Comparison of ENCODE assay signal across 8 mouse cellular contexts in genomic region chr16:6716214-6716911, GRCm38 (mm10).
DNase-seq lines count a peak whose midpoint lies in the region; ATAC-seq and TF ChIP-seq lines count a peak whose summit lies in the region.

No protein-coding gene starts in this region.

- no peaks in the 10 kb centered on the region for H3K9me3 ChIP-seq in forebrain, embryonic 15.5 days
- H3K9me3 ChIP-seq in forebrain, embryonic 11.5 days (ENCODE audit: control insufficient read depth, low read length) = no peaks in the 10 kb centered on the region

- no peaks in the 10 kb centered on the region for H3K36me3 ChIP-seq in forebrain, embryonic 15.5 days
- no peaks in the 10 kb centered on the region for H3K36me3 ChIP-seq in forebrain, embryonic 11.5 days (ENCODE audit: control insufficient read depth, insufficient read depth, low read length)

- DNase-seq in forebrain, embryonic 11.5 days (ENCODE audit: low spot score) = no peak
- DNase-seq in right cerebral cortex, postnatal 10 days (ENCODE audit: low spot score in 2 of 2) = peak; percentile 64 to 70
- no peak for DNase-seq in right cerebral cortex, adult 2 months (ENCODE audit: low spot score in 2 of 2)
- DNase-seq in gastrocnemius, postnatal 4 days (ENCODE audit: low spot score in 2 of 2) = peak; percentile 19 to 55
- peak; percentile 58 for DNase-seq in ovary, adult 18-20 months (ENCODE audit: low spot score)
- DNase-seq in layer of hippocampus, adult 2 months (ENCODE audit: low spot score in 2 of 2) = no peak
- DNase-seq in left cerebral cortex, adult 9 months (ENCODE audit: low spot score in 2 of 2) = no peak

- H3K4me3 ChIP-seq in forebrain, embryonic 15.5 days = no peak overlapping the region
- no peak overlapping the region for H3K4me3 ChIP-seq in forebrain, embryonic 11.5 days (ENCODE audit: low read depth, low read length)
- H3K4me3 ChIP-seq in layer of hippocampus, adult 2 months = no peak overlapping the region

- no peak overlapping the region for H3K27ac ChIP-seq in forebrain, embryonic 15.5 days (replicated peaks)
- no peak overlapping the region for H3K27ac ChIP-seq in forebrain, embryonic 11.5 days (ENCODE audit: low read depth, low read length)
- no peak overlapping the region for H3K27ac ChIP-seq in layer of hippocampus, adult 2 months

- peak; percentile 86 for ATAC-seq in forebrain, embryonic 15.5 days (replicated peaks)
- no peak for ATAC-seq in forebrain, embryonic 11.5 days (replicated peaks; ENCODE audit: low FRiP score)

- H3K4me2 ChIP-seq in forebrain, embryonic 15.5 days (replicated peaks) = no peak overlapping the region
- no peak overlapping the region for H3K4me2 ChIP-seq in forebrain, embryonic 11.5 days (ENCODE audit: low read depth, low read length, severe bottlenecking)

- 55% methylated on average over 9 of the region's 9 CpGs for WGBS in forebrain, embryonic 15.5 days
- WGBS in forebrain, embryonic 11.5 days = 84% methylated on average over 9 of the region's 9 CpGs

- peaks cover 10% of the 10 kb centered on the region for H3K4me1 ChIP-seq in forebrain, embryonic 15.5 days
- no peaks in the 10 kb centered on the region for H3K4me1 ChIP-seq in forebrain, embryonic 11.5 days (replicated peaks; ENCODE audit: control insufficient read depth, insufficient read depth, low read length)

- TF ChIP-seq CTCF in layer of hippocampus, adult 2 months (conservative IDR thresholded peaks at IDR 0.05) = no peak

- H3K27me3 ChIP-seq in forebrain, embryonic 15.5 days = no peaks in the 10 kb centered on the region
- H3K27me3 ChIP-seq in forebrain, embryonic 11.5 days (ENCODE audit: control insufficient read depth, insufficient read depth, low read length) = no peaks in the 10 kb centered on the region

- H3K9ac ChIP-seq in forebrain, embryonic 15.5 days (replicated peaks) = no peak overlapping the region
- H3K9ac ChIP-seq in forebrain, embryonic 11.5 days (ENCODE audit: low read length) = no peak overlapping the region

Comparison
In these comparisons a context has a peak if more than half of its experiments do, and no peak if none do; other contexts are left out.
1. DNase-seq: peak in right cerebral cortex, postnatal 10 days (2 of 2), gastrocnemius, postnatal 4 days (2 of 2) and ovary, adult 18-20 months (single experiment); none in forebrain, embryonic 11.5 days (single experiment), right cerebral cortex, adult 2 months (0 of 2), layer of hippocampus, adult 2 months (0 of 2) and left cerebral cortex, adult 9 months (0 of 2).